Comparison of ENCODE assay signal across 8 mouse cellular contexts in genomic region chr11:119942201-119942726, GRCm38 (mm10). TPM values are rescaled to one million over a fixed set of nuclear protein-coding genes. Genes with fewer than 3 reads are reported as not detected.
DNase-seq lines count a peak whose midpoint lies in the region; ATAC-seq and TF ChIP-seq lines count a peak whose summit lies in the region.

No protein-coding gene starts in this region.

- no peak overlapping the region for H3K27ac ChIP-seq in CH12.LX (ENCODE audit: insufficient read depth, low read depth)
- H3K27ac ChIP-seq in intestine, postnatal 0 days (ENCODE audit: low read depth, low read length): peak overlapping the region; percentile 70
- H3K27ac ChIP-seq in midbrain, embryonic 16.5 days (ENCODE audit: low read length): peak overlapping the region; percentile 64

- peak overlapping the region; percentile 7; the same call in 1 of the 2 replicates for H3K9ac ChIP-seq in CH12.LX (ENCODE audit: insufficient read depth, low read depth)
- peak overlapping the region; percentile 60 for H3K9ac ChIP-seq in intestine, postnatal 0 days (ENCODE audit: low read depth, low read length)
- peak overlapping the region; percentile 73 for H3K9ac ChIP-seq in midbrain, embryonic 16.5 days (ENCODE audit: low read depth, low read length)

- H3K9me3 ChIP-seq in CH12.LX (replicated peaks; ENCODE audit: low read length): no peaks in the 10 kb centered on the region
- H3K9me3 ChIP-seq in intestine, postnatal 0 days (ENCODE audit: control insufficient read depth): no peaks in the 10 kb centered on the region
- no peaks in the 10 kb centered on the region for H3K9me3 ChIP-seq in midbrain, embryonic 16.5 days (replicated peaks; ENCODE audit: control insufficient read depth, low read length, poor library complexity, severe bottlenecking)

- ATAC-seq in intestine, postnatal 0 days: peak; percentile 55
- ATAC-seq in midbrain, embryonic 16.5 days: peak; percentile 59

- in situ Hi-C loops in CH12.LX (cut with MboI; ENCODE audit: low pct_ligation_motif_present, low pct_unique_long_range_greater_than_20kb, low sequenced_read_pairs): no loop called here

- H3K27me3 ChIP-seq in CH12.LX (replicated peaks): peaks cover 49% of the 10 kb centered on the region
- H3K27me3 ChIP-seq in intestine, postnatal 0 days (replicated peaks; ENCODE audit: control insufficient read depth, insufficient read depth, low read length): no peaks in the 10 kb centered on the region
- peaks cover 3% of the 10 kb centered on the region; the same call in 1 of the 2 replicates for H3K27me3 ChIP-seq in midbrain, embryonic 16.5 days (ENCODE audit: control insufficient read depth, insufficient read depth, low read depth, low read length)

- H3K4me2 ChIP-seq in CH12.LX (ENCODE audit: insufficient read depth, low read depth, poor library complexity, severe bottlenecking): peak overlapping the region; percentile 97
- peak overlapping the region; percentile 99 for H3K4me2 ChIP-seq in intestine, postnatal 0 days (replicated peaks; ENCODE audit: low read depth)
- peak overlapping the region; percentile 71 for H3K4me2 ChIP-seq in midbrain, embryonic 16.5 days (ENCODE audit: low read length)

- H3K4me3 ChIP-seq in CH12.LX (replicated peaks in 1 of 3; ENCODE audit: low read depth in 2 of 3, low read length in 2 of 3, poor library complexity in 1 of 3): peak overlapping the region; percentile 46 to 64 (median 50)
- H3K4me3 ChIP-seq in intestine, postnatal 0 days (ENCODE audit: low read depth, low read length): peak overlapping the region; percentile 73
- H3K4me3 ChIP-seq in midbrain, embryonic 16.5 days (ENCODE audit: low read depth, low read length): peak overlapping the region; percentile 61

- no peak for TF ChIP-seq EP300 in CH12.LX (IDR thresholded peaks at IDR 0.05; ENCODE audit: low read length)

- under 1% methylated on average over 41 of the region's 43 CpGs for WGBS in intestine, postnatal 0 days
- under 1% methylated on average over 41 of the region's 43 CpGs for WGBS in midbrain, embryonic 16.5 days

- dilution Hi-C loops in CH12.LX (cut with MboI; ENCODE audit: extremely low pct_ligation_motif_present, extremely low pct_unique_long_range_greater_than_20kb, low sequenced_read_pairs): no loop called here

- no peak for TF ChIP-seq RAD21 in CH12.LX (IDR thresholded peaks at IDR 0.05; ENCODE audit: low read depth, low read length)

- intact Hi-C loops in gastrocnemius, postnatal 36 days (cut with DNase I): loop anchor here (10.0 kb wide), 1 partner anchor 353 kb away; no protein-coding TSS in a partner anchor

- no peak for TF ChIP-seq POLR2A in CH12.LX (IDR thresholded peaks at IDR 0.05; ENCODE audit: low read depth, low read length)

- peaks cover 5 to 41% of the 10 kb centered on the region in 2 experiments for H3K4me1 ChIP-seq in CH12.LX (ENCODE audit: control insufficient read depth in 1 of 2, insufficient read depth in 2 of 2)
- peaks cover 32% of the 10 kb centered on the region for H3K4me1 ChIP-seq in intestine, postnatal 0 days (replicated peaks; ENCODE audit: control insufficient read depth, insufficient read depth, low read length)
- H3K4me1 ChIP-seq in midbrain, embryonic 16.5 days (ENCODE audit: control insufficient read depth, insufficient read depth, low read length): peaks cover 19% of the 10 kb centered on the region

- peak; percentile 28 to 41 for DNase-seq in gastrocnemius, postnatal 36 days
- DNase-seq in gastrocnemius, postnatal 25 days: no peak
- DNase-seq in CH12.LX (ENCODE audit: extremely low read depth): no peak
- DNase-seq in embryo, embryonic 11.5 days (ENCODE audit: low read depth, low spot score): peak; percentile 39
- no peak for DNase-seq in c-Kit-positive CD71-positive TER-119-positive erythroid progenitor cells, embryonic 14.5 days (ENCODE audit: low spot score)
- no peak for DNase-seq in thymus, postnatal 0 days (ENCODE audit: low spot score)

- no peak for TF ChIP-seq CTCF in CH12.LX (conservative IDR thresholded peaks at IDR 0.05 in 1 of 2, IDR thresholded peaks at IDR 0.05 in 1 of 2; ENCODE audit: low read depth in 2 of 2, low read length in 2 of 2)
- TF ChIP-seq CTCF in intestine, postnatal 0 days (IDR thresholded peaks at IDR 0.05; ENCODE audit: low read depth): no peak

- H3K36me3 ChIP-seq in CH12.LX (replicated peaks in 1 of 2; ENCODE audit: control insufficient read depth in 1 of 2, insufficient read depth in 1 of 2, low read length in 1 of 2): no peaks in the 10 kb centered on the region
- no peaks in the 10 kb centered on the region for H3K36me3 ChIP-seq in intestine, postnatal 0 days (ENCODE audit: control insufficient read depth, insufficient read depth)
- no peaks in the 10 kb centered on the region for H3K36me3 ChIP-seq in midbrain, embryonic 16.5 days (ENCODE audit: control insufficient read depth, insufficient read depth, low read length)

- H3K79me2 ChIP-seq in CH12.LX (replicated peaks; ENCODE audit: control insufficient read depth, extremely low read depth, insufficient read depth, poor library complexity, severe bottlenecking): no peaks in the 10 kb centered on the region

TF ChIP-seq in CH12.LX, 34 proteins besides CTCF, POLR2A, EP300 and RAD21:
- TF ChIP-seq HCFC1 (IDR thresholded peaks at IDR 0.05; ENCODE audit: low read depth, low read length) (no peak), BHLHE40 (IDR thresholded peaks at IDR 0.05; ENCODE audit: low read depth, low read length) (0 out of 2 replicates have a peak, but pooled peaks have one; percentile 9), UBTF (IDR thresholded peaks at IDR 0.05; ENCODE audit: low read depth, low read length) (0 out of 2 replicates have a peak, but pooled peaks have one; percentile 10), MAX (IDR thresholded peaks at IDR 0.05; ENCODE audit: low read length) (peak; percentile 83; the same call in 1 of the 2 replicates), MYC (IDR thresholded peaks at IDR 0.05; ENCODE audit: low read depth, low read length) (no peak), NELFE (IDR thresholded peaks at IDR 0.05; ENCODE audit: low read depth, low read length) (0 out of 2 replicates have a peak, but pooled peaks have one; percentile 4)
TF ChIP-seq in CH12.LX: peak in this region for 4.

RNA-seq across cellular contexts. Expression of gene Baiap2, which starts 0.3 kb away (rescaled TPM):
- 1 to 10 TPM; 1.8 to 2.6 TPM for total RNA-seq in gastrocnemius, postnatal 36 days (2021)
- total RNA-seq in gastrocnemius, postnatal 25 days (2021): 1 to 10 TPM; 2.2 to 3.4 TPM
- 6.7 and 9.9 TPM in 2 replicates for total RNA-seq in CH12.LX (2012; rRNA removed)
- total RNA-seq in CH12.LX (2014; rRNA removed): 3.2 and 3.4 TPM in 2 replicates
- 5.6 and 6.1 TPM in 2 replicates for polyA plus RNA-seq in CH12.LX (2012; ENCODE audit: insufficient read length, low read depth)
- 4.2 and 4.3 TPM in 2 replicates for polyA plus RNA-seq in intestine, postnatal 0 days (2015; fragmentation: Nextera tagmentation; extraction: Ambion mirVana)
- polyA plus RNA-seq in midbrain, embryonic 16.5 days (2015; fragmentation: Nextera tagmentation; extraction: Ambion mirVana): 14.7 and 15.7 TPM in 2 replicates
- 25.1 and 26.3 TPM in 2 replicates for polyA plus RNA-seq in thymus, postnatal 0 days (2015; fragmentation: Nextera tagmentation; extraction: Ambion mirVana)

RNA-seq across cellular contexts. Expression of gene Chmp6, which starts 29.0 kb away (rescaled TPM):
- total RNA-seq in gastrocnemius, postnatal 36 days (2021): 10 to 100 TPM; 23.6 to 28.6 TPM
- 10 to 100 TPM; 25.6 to 28.2 TPM for total RNA-seq in gastrocnemius, postnatal 25 days (2021)
- total RNA-seq in CH12.LX (2012; rRNA removed): 59.7 and 67.2 TPM in 2 replicates
- 63.2 and 70.6 TPM in 2 replicates for total RNA-seq in CH12.LX (2014; rRNA removed)
- 50.3 and 67.9 TPM in 2 replicates for polyA plus RNA-seq in CH12.LX (2012; ENCODE audit: insufficient read length, low read depth)
- polyA plus RNA-seq in intestine, postnatal 0 days (2015; fragmentation: Nextera tagmentation; extraction: Ambion mirVana): 121 and 123 TPM in 2 replicates
- 109 and 115 TPM in 2 replicates for polyA plus RNA-seq in midbrain, embryonic 16.5 days (2015; fragmentation: Nextera tagmentation; extraction: Ambion mirVana)
- polyA plus RNA-seq in thymus, postnatal 0 days (2015; fragmentation: Nextera tagmentation; extraction: Ambion mirVana): 81.4 and 86.0 TPM in 2 replicates

Comparison
In these comparisons a context has a peak if more than half of its experiments do, and no peak if none do; other contexts are left out.
1. DNase-seq: peak in gastrocnemius, postnatal 36 days (2 of 2) and embryo, embryonic 11.5 days (single experiment); none in gastrocnemius, postnatal 25 days (single experiment), CH12.LX (single experiment), c-Kit-positive CD71-positive TER-119-positive erythroid progenitor cells, embryonic 14.5 days (single experiment) and thymus, postnatal 0 days (single experiment).
2. H3K9ac ChIP-seq: peak in every context shown above with its lines; median percentile 73 in midbrain, embryonic 16.5 days; 60 in intestine, postnatal 0 days; 7 in CH12.LX.
3. Peak in every context shown above with its lines, with median percentiles within 50 percentile points of each other: H3K4me2 ChIP-seq and H3K4me3 ChIP-seq.